Mouse (Mus musculus): ENCODE results near the gene Arhgap36. TPM values are rescaled to one million over a fixed set of nuclear protein-coding genes. Genes with fewer than 3 reads are reported as not detected.

Arhgap36 gene
- not detected for total RNA-seq (2023)

DNA sequence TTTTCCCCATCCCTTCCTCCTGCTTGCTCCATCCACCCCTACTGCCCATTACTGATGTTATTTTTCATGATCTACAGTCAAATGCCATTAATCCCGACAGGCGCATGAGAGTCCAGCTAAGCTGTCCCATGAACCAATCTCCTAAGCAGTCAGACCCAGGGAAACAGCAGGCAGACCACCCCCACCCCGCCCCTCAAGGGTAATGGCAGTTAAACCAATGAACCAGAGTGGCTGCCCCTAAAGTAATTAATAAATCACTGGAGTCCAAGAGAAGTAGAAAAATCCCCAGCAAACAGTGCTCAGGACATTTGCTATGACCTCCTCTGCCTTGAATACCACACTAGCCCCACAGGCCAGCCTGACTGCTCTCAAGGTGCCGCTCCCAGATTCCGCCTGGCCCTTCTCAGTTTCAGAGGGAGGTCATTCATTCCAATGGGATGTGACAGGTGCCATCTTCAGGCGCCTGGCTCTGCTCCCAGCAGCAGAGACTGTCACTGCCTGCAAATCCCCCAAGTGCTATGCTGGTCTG lies at the start of gene Arhgap36:
Gene Arhgap36 (plus strand): TSS at position 504 of the 529 bp plus-strand sequence.

Other genes starting within 250 kb of the Arhgap36 start
- 10 to 100 TPM; 14.2 to 17.4 TPM for gene Enox2, start 175.7 kb upstream of the Arhgap36 start, total RNA-seq (2023)
- not detected for gene Olfr1320, start 208.4 kb downstream of the Arhgap36 start, total RNA-seq (2023)

All from B cell, adult 67 days (primary cell).